35 mouse cellular contexts compared by ENCODE assay signal in genomic region chr6:18128059-18128458, GRCm38 (mm10). TPM values are rescaled to one million over a fixed set of nuclear protein-coding genes. Genes with fewer than 3 reads are reported as not detected.
"Had no signal": no experiment of that assay in that cellular context is flagged by ENCODE, and none has a peak within 500 bp of the region (broad histone marks: within the 10 kb centered on the region; RNA-seq: fewer than 3 reads in every experiment).

No protein-coding gene starts in this region.

- H3K36me3 ChIP-seq: embryonic facial prominence, embryonic 10.5 days; embryonic facial prominence, embryonic 12.5 days; embryonic facial prominence, embryonic 13.5 days; embryonic facial prominence, embryonic 15.5 days; forebrain, embryonic 10.5 days; forebrain, embryonic 12.5 days; forebrain, embryonic 15.5 days had no signal

- H3K4me1 ChIP-seq: embryonic facial prominence, embryonic 10.5 days; embryonic facial prominence, embryonic 12.5 days; embryonic facial prominence, embryonic 13.5 days; embryonic facial prominence, embryonic 15.5 days; forebrain, embryonic 12.5 days; forebrain, embryonic 13.5 days; forebrain, embryonic 15.5 days had no signal

- H3K9me3 ChIP-seq: embryonic facial prominence, embryonic 10.5 days; embryonic facial prominence, embryonic 12.5 days; embryonic facial prominence, embryonic 13.5 days; embryonic facial prominence, embryonic 15.5 days; forebrain, embryonic 10.5 days; forebrain, embryonic 12.5 days; forebrain, embryonic 13.5 days; forebrain, embryonic 15.5 days had no signal

- DNase-seq: cerebellum, adult 2 months; cerebellum, adult 8-10 months; cerebellum, adult 9-10 months; cerebellum, adult 9-11 months; cerebellum, postnatal 10 days; cerebellum, postnatal 14 days; cerebellum, postnatal 25 days; cerebellum, postnatal 36 days; embryo, embryonic 11 days; forebrain, postnatal 0 days; gastrocnemius, adult 2 months; gastrocnemius, postnatal 10 days; gastrocnemius, postnatal 14 days; gastrocnemius, postnatal 25 days; gastrocnemius, postnatal 36 days; heart, adult 11 months; heart, adult 18-20 months; heart, adult 2 months had no signal

- H3K4me3 ChIP-seq: embryonic facial prominence, embryonic 10.5 days; embryonic facial prominence, embryonic 12.5 days; embryonic facial prominence, embryonic 13.5 days; embryonic facial prominence, embryonic 15.5 days; erythroblast, embryonic 14.5 days; forebrain, embryonic 10.5 days; forebrain, embryonic 12.5 days; forebrain, embryonic 13.5 days; forebrain, embryonic 15.5 days; gastrocnemius, adult 2 months; heart, adult 2 months had no signal

- H3K27me3 ChIP-seq: embryonic facial prominence, embryonic 12.5 days; embryonic facial prominence, embryonic 13.5 days; embryonic facial prominence, embryonic 15.5 days; forebrain, embryonic 12.5 days; forebrain, embryonic 13.5 days; forebrain, embryonic 15.5 days had no signal

- H3K27ac ChIP-seq: embryonic facial prominence, embryonic 10.5 days; embryonic facial prominence, embryonic 12.5 days; embryonic facial prominence, embryonic 13.5 days; embryonic facial prominence, embryonic 15.5 days; forebrain, embryonic 10.5 days; forebrain, embryonic 12.5 days; forebrain, embryonic 13.5 days; forebrain, embryonic 15.5 days; gastrocnemius, adult 2 months; heart, adult 2 months had no signal

- H3K4me2 ChIP-seq: embryonic facial prominence, embryonic 12.5 days; embryonic facial prominence, embryonic 13.5 days; embryonic facial prominence, embryonic 15.5 days; forebrain, embryonic 12.5 days; forebrain, embryonic 13.5 days; forebrain, embryonic 15.5 days had no signal

- H3K9ac ChIP-seq: embryonic facial prominence, embryonic 12.5 days; embryonic facial prominence, embryonic 13.5 days; embryonic facial prominence, embryonic 15.5 days; forebrain, embryonic 12.5 days; forebrain, embryonic 13.5 days; forebrain, embryonic 15.5 days; forebrain, postnatal 0 days had no signal

- ATAC-seq: forebrain, embryonic 13.5 days; forebrain, embryonic 14.5 days; forebrain, embryonic 15.5 days; forebrain, embryonic 16.5 days; forebrain, postnatal 0 days had no signal

RNA-seq across cellular contexts. Expression of gene Asz1, which starts 19.2 kb away (rescaled TPM):
- polyA plus RNA-seq: cerebellum, adult 2 months; cortical plate, adult 2 months; embryonic facial prominence, embryonic 10.5 days; embryonic facial prominence, embryonic 11.5 days; embryonic facial prominence, embryonic 12.5 days; embryonic facial prominence, embryonic 13.5 days; embryonic facial prominence, embryonic 14.5 days; embryonic facial prominence, embryonic 15.5 days; erythroblast, embryonic 14.5 days; forebrain, embryonic 10.5 days; forebrain, embryonic 11.5 days; forebrain, embryonic 12.5 days; forebrain, embryonic 13.5 days; forebrain, embryonic 14.5 days; forebrain, embryonic 15.5 days; forebrain, embryonic 16.5 days; forebrain, postnatal 0 days; frontal cortex, adult 2 months; gonadal fat pad, adult 2 months; heart, adult 2 months had no signal

RNA-seq across cellular contexts. Expression of gene Cftr, which starts 42.4 kb away (rescaled TPM):
- polyA plus RNA-seq: erythroblast, embryonic 14.5 days; forebrain, embryonic 11.5 days had no signal
